Mouse (Mus musculus) C2C12 (cell line): ENCODE data around the gene Fam131c.

ENCODE experiments used
- CTCF ChIP-seq: IDR thresholded peaks from one replicate; pipeline ENCODE4 v1.5.1; 2011; ENCODE audit not compliant: control insufficient read depth, insufficient read depth, insufficient read length
- MAX ChIP-seq: IDR thresholded peaks from one replicate; pipeline ENCODE4 v1.6.1; 2011; ENCODE audit warnings: mild to moderate bottlenecking, control low read depth
- MYOD1 ChIP-seq: IDR thresholded peaks from one replicate; pipeline ENCODE4 v1.6.1; 2011; ENCODE audit warnings: low read depth; ENCODE audit not compliant: control insufficient read depth, insufficient read length
- MYOG ChIP-seq: IDR thresholded peaks from one replicate; pipeline ENCODE4 v1.6.1; 2011; ENCODE audit not compliant: control insufficient read depth, insufficient read length; ENCODE audit errors: extremely low read depth
- USF1 ChIP-seq: IDR thresholded peaks from one replicate; pipeline ENCODE4 v1.6.1; 2011; ENCODE audit warnings: low read depth, mild to moderate bottlenecking, control low read depth, moderate library complexity

DNA sequence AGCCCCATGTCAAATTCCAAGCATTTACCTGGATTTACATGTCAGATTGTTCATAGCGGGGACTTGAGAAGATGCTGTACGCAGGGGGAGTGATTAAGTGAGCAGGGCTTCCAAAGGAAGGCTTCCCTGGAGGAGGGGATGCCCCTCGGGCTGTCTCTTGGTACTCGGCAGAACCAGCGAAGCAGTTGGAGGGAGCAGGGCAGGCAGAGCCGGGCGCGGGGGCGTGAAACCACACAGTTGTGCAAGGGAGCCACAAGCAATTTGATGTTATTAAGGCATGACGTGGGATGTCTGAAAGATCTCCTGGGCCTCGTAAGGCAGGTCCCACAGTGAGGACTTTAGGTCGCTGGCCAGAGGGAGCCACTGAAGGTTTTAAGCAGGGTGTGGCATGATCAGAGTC lies 38.1 kb upstream of the Fam131c start:
- TF ChIP-seq CTCF, result no peak
- no peak for TF ChIP-seq MYOD1
- TF ChIP-seq USF1, result no peak
- no peak for TF ChIP-seq MYOG
- TF ChIP-seq MAX, result peak; percentile 18
